Mouse (Mus musculus) cerebellum, adult 2 months (tissue): ENCODE measurements around the gene Sec24c.

Experiments
- CTCF ChIP-seq: fragments of 200-500 bp; IDR thresholded peaks from 2 replicates; pipeline ENCODE4 v1.5.1; 2011; ENCODE audit warnings: low read depth, mild to moderate bottlenecking, control low read depth, low read length, moderate library complexity, borderline replicate concordance; ENCODE audit not compliant: insufficient read depth
- POLR2A ChIP-seq: fragments of 200-500 bp; IDR thresholded peaks from 2 replicates; pipeline ENCODE4 v1.6.1; 2011; ENCODE audit warnings: low read length, control low read depth, borderline replicate concordance; ENCODE audit not compliant: insufficient read depth

GRCm38 (mm10) chr14:20691772-20692171 is 17.7 kb downstream of the Sec24c start:
- TF ChIP-seq CTCF, result no peak
- TF ChIP-seq POLR2A, result no peak
